Mouse (Mus musculus): ENCODE measurements at regions not wholly inside any gene's neighbourhood (a gene's known extent, or its start where the extent isn't known, plus 50 kb on each side); places are given as distances from the start of the nearest gene placed in this dataset.

DNA sequence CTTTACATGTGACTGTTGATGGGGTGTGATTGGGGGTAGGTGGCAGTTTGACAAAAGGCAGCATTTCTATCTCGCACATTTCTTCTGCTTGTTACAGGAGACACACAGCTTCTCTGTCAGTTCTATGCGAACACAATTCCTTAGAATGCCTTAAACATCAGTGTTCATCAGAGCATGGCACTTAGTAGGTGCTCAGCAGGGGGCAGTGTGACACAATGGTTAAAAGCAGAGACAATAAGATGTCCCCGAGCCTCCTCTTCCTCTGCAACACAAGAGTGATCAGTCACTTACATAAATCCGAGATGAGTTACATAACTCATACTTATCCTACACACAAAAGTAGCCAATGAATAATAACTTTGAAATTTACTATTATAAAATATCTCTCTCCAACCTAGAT lies 688.1 kb downstream of the Gm826 start:
- DNase-seq (ENCODE audit: low read depth, low spot score): no peak

DNA sequence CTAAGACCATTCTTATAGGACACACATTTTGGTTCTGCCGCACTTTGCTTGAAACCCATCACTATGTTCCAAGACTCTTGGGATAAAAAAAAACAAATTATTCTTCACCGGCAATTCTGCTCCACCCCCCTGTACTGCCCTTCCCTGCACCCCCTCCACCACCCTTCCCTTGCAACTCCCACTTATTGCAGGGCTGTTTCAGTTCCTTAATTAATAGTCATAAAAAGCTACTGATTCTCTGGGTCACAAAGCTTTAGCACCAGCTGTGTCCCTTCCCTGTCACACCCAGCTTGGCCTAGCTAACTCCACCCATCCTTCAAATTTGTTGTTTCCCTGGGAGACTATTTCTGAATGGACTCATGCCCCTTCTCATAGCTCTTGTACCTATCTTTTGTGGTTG lies 687.4 kb downstream of the Gm826 start:
- DNase-seq (ENCODE audit: low read depth, low spot score): no peak

DNA sequence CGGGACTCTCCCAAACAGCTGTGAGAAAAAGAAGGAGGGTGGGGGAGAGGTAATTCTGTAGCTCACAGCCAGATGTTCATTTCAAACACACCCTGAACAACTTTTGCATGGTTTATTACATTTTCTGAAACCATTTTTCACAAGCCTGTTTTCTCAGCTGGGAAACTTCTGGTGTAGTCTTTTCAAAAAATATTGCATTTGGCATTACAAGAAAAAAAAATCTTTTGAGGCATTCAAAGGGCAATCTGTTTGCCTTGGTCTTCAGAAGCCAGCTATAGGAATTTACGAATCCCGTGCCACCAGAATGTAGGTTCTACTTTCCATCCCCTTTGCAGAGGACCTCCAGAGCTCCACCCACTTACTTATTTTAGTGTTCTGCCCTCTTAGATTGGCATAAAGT lies 681.7 kb downstream of the Gm826 start:
- DNase-seq (ENCODE audit: low read depth, low spot score): no peak

DNA sequence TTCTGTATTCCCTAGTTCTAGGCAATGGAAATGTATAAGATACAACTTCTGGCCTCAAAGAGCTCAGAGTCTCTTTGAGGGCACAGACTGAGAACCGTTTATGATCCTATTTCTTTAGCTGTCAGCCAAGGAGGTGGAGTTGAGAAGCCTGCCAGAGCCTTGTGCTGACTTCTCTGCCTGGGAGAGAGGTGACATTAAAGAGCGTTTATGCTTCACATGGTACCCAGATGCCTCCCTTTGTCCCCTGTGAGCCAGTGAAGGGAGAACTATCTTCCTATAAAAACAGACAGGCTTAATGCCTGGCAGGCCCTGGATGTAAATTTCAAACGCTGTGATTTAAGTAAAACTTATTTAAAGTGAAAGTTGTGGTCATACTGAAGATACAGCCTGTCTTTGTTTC lies 657.1 kb downstream of the Gm826 start:
- DNase-seq (ENCODE audit: low read depth, low spot score): no peak

DNA sequence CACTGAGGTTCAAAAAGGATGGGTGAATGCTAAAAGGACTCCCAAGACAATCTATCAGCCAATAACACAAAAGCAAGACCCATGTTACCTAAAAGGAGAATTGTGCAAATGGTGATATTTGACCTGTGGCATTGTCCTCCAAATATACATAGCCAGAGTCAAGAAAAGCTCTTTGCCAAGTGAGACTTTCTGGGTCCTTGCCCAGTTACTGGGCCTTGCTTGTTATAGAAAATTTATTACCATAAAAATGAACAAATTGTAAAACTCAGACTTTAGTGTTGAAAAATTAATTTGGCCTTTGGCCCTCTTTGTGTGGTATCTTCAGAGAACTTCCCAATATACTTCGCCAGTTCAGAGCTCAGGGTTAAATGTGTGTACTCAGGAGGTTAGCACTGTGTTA lies 653.3 kb downstream of the Gm826 start:
- no peak for DNase-seq (ENCODE audit: low read depth, low spot score)

DNA sequence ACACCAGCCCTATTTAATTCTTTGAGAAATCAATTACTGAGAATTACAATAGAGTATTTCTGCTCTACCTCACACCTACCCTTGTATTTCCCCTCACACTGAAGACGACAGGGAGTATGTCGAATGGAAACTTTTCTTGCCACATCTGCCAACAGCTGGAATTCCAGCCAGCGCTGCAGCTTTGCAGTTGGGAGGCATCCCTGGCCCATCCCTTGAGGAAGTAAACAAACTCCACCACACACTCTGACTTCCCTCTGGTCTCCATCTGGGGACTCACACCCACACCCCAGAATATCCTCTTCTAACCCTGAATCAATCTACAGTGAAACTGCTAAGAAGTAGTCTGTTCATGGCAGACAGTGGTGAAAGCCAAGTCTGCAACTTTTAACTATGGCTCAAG lies 630.9 kb downstream of the Gm826 start:
- DNase-seq (ENCODE audit: low read depth, low spot score): no peak

DNA sequence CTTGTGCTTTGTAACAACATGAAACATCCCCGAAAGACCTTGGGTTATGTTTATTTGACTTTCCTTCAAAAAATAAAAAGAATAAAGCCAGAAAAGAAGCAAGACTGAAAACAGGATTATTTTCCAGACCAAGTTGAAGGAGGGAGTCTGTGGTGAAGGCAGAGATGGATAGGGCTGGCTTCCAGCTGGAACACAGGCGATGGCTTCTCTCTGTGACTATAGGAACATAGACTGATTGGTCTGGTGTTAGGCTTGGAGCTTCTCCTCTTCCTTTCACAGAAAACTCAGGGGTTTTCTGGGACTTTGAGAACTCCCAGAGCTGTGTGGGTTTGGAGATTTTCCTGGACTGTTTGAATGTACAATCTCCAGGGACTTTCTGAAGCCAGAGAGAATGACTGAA lies 625.8 kb downstream of the Gm826 start:
- no peak for DNase-seq (ENCODE audit: low read depth, low spot score)

DNA sequence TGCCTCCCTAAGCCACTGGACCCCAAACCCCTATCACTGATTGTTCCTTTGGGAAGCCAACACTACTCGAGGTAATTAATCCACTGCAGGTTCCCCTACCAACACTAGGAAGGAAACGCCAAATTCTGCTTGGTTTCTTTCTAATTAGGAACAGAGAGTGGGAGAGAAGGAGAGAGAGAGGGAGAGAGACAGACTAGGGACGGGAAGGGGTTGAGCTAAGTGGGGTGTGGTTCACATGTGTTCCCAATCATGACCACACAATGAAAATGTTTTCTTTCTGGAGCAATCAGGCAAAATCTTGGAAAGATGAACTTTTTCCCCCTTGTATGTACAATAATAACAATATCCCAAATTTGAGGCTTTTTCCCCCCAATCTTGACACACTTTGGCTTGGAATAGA lies 619.3 kb downstream of the Gm826 start:
- DNase-seq (ENCODE audit: low read depth, low spot score): no peak

DNA sequence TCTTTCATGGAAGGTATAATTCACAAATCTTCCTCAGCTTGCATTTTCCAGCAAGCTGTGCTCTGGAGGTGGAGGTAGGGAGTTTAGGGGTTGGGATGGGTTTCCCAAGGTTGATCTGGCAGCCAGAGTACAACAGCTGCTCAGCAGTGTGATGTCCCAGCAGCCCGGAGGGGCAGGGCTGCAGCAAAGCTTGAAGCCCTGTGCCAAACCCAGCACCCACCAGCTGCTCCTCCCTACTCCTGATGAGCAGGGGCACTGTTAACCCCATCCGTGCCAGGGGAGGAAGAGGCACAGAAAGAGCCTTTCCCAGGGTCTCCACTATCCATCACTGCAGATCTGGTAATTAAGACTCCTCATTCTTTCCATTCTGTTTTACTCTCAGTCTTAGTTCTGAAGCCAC lies 615.2 kb downstream of the Gm826 start:
- DNase-seq (ENCODE audit: low read depth, low spot score): no peak

DNA sequence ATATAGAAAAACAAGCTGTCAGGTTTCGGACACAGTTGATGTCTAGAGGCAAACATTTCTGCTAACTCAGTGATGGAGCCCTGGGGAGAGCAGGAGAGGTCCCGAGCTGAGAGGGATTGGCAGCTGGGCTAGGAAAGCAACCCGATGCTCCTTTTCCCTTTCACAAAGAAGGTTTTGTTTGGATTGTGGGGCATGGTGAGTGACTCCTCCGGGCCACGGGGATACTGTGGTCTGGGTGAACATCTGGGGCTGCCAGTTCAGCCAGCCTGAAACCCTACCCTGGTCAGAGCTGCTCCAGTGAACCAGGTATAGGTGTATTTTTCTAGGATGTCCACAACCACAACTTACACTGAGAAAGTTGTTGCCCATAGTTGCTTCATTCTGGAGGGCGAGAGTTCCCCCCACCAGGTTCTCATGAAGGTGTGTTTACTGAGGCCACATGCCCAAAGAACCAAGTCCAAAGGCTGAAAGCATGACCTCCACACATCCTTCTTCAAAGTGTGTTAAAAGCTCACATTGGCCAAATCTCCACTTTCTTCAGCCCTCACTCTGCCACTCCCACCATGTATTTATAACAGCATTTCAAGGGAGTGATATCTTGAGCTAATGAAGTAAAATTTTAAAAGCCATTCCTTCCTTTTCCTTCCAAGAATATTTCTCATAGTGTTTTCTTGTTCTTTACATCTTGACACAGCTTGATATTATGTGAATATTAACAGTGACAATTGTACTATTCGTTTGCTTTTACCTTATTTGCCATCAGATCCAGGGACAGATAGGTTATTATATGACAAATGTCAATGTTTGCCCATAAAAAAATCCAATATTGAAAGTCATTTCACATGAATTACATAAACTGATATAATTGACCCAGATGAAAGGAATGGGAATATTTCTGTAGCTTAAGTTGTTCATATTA lies 608.5 kb downstream of the Gm826 start:
- no peak for DNase-seq (ENCODE audit: low read depth, low spot score)

DNA sequence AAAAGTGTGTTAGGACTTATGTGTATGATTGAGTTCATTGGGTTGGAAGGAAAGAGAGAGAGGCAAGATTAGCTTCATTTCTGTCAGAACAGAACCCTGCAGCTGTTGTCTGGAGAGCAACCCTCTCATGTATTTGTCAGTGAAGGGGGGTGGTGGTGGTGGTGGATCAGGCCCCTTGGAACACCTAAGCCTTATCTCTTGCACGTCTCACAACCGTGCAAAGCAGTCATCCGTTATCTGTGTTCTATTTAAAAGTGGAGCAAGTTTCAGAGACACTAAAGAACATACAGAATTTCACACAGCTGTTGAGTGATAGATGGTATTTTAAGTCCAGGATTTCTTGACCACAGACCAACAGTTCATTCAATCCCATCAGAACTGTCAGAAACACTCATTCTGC lies 604.7 kb downstream of the Gm826 start:
- no peak for DNase-seq (ENCODE audit: low read depth, low spot score)

DNA sequence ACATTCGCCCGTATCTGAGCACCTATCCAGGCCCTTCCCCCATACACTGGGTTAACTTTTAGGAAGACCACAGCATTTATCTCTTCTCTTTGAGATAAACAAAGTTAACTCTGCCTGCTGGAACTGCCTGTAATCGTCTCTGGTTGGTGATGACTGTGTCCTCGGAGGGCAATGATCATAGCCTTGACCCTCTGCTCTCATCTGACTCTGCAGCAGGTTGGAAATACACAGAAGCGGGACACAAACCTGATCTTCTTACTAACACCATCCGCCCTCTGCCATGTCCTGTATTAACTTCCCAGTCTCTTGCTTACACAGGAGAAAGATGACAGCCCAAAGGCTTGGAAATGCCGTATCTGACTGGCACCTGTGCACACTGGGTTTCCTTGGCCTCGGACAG lies 603.7 kb downstream of the Gm826 start:
- no peak for DNase-seq (ENCODE audit: low read depth, low spot score)

DNA sequence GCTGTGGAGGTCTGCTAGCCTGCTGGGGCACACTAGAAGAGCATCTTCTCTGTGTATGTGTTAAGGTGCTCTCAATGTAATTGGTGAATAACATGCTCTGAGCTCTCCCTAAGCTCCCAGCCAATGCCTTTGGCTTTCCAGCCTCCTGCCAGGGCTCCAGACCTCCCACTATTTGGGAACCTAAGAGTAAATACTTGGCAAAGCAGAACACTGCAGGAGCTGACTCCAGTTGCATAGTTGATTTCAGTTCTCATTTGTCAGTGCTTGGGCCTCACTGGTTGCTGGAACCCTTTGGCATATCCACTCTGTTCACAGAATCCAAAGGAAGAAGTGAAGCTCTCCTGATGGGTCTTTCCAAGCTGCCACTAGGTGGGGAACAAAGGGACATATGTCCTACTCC lies 602.7 kb downstream of the Gm826 start:
- no peak for DNase-seq (ENCODE audit: low read depth, low spot score)

DNA sequence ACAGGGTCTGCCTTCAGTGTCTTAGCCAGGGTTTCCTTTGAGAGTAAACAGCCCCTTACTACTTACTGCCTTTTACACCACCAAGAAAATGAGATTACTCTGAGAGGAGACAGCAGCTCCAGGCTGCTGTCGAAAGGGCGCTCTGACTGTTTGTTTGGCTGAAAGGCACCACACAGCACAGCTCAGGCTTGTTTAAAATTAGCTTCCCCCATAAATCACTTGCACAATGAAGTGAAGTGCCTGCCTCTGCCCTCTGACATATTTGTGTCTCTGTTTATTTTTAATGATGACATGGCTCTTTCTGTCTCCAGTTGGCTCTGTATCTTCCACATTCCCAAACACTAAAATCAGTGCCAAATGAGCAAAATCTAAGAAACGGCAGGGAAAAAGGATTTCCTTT lies 601.5 kb downstream of the Gm826 start:
- DNase-seq (ENCODE audit: low read depth, low spot score): no peak

DNA sequence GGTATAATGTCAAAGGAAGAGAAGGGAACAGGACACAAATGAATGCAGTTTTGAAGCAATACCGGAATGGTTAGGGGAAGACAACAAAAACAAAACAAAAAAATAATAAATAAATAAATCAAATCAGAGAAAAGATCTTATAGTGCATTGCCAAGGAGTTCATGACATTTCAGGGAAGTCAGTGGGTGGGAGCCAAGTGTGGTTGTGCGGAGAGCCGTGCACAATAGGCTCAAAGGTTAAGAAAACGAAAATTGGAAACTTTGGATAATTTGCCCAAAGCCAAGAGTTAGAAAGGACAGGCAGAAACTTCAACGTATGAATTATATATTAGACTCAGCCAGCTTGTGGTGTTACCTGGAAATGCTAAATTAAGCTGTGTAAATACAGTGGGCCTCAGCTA lies 599.4 kb downstream of the Gm826 start:
- DNase-seq (ENCODE audit: low read depth, low spot score): no peak

DNA sequence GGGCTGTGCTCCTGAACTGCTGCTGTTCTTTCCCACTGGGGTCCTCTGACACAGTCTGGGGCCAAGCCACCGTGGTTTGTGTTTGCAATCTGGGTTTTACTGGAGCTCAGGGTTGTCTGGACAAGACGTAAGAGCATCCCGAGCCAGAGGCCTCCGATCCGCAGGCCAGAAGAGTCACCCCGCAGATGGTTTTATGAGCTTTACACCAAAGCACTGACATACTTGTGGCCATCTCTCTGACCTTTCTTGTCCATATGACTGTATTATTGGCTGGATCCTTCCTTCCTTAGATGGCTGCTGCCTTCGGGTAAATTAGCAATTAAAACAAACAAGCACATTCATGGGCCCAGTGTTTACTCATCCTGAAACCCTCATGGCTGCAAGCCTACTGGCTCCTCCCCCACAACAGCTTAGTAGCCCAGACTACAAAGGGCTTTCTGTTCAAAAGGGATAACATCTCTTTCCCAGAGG lies 578.4 kb downstream of the Gm826 start:
- DNase-seq (ENCODE audit: low read depth, low spot score): peak; percentile 28

DNA sequence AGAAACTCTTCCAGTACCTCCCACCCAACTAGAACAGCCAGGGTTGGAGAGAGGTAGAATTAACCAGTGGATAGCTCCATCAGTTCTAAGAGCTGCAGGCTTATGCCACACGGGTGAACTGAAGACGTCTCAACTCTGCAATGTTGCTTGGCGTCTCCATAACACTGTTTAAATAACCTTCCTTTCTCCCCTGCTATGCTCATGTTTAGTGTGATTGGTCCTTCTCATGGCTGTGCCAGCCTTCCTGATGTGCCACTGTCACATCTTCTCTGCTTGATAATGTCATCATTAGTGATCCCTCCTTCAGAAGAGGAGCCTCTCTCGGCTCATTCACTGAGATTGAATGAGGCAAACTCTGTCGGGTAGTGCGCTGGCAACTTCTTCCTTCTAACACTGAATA lies 573.2 kb downstream of the Gm826 start:
- DNase-seq (ENCODE audit: low read depth, low spot score): no peak

DNA sequence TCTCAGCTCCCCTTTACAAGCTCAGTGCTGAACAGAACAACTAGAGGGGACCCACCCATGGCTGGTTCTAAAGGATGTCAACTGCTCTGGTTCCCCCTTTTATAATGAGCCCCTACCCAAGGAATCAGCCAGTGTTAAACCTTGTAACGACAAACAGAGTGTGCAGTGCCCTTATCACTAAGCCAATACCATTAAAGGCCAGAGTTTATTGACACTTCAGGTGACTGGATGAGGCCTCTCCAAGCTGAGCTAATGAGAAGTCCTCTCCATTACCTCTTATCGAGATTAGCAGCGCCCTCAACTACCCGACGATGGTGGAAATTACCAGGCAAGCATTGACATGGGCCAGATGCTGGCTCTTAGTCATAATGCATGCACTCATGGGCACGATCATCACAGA lies 570.8 kb downstream of the Gm826 start:
- no peak for DNase-seq (ENCODE audit: low read depth, low spot score)

Data from retina, postnatal 7 days (tissue).